Mouse (Mus musculus): ENCODE results near the gene Krcc1. TPM values are rescaled to one million over a fixed set of nuclear protein-coding genes. Genes with fewer than 3 reads are reported as not detected.
"Not testable (repeated sequence)": the region's sequence is repeated elsewhere in the genome, so short reads cannot be mapped to it uniquely, and the experiment has no call there.

Gene Krcc1
- polyA plus RNA-seq, 1 experiment from 2014 or later = 25.5 TPM

DNA sequence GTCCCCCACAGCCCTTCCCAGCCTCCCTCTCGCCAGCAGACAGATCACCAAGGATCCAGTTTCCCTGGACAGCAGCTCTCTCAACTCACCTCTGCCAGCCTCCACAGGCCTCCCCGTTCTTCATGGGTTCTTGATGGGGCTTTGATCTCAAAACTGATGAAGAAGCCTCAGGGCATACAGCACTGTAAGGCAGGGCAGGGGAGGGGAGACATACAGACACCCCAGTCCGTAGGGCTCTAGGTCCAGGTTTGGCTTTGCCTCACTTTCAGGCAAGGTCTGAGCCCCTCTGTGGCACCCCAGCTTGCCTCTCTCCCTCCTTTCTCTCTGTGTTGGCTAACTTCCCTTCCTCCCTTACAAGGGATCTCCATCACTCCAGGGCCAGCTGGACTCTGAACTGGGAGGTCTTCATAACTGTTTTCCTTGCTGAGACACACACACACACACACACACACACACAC lies 50.4 kb downstream of the Krcc1 start, which contains the start of gene Smyd1:
Smyd1 (minus strand) TSS at position 408 of the 458 bp plus-strand sequence.
- Histone ChIP-seq H3K4me1 (replicated peaks) (no peaks in the 10 kb centered on the region), H3K4me3 (no peak within 1 kb of the TSS), H3K9ac (no peak within 1 kb of the TSS), H3K4me2 (no peak within 1 kb of the TSS), H3K27ac (no peak within 1 kb of the TSS), H3K36me3 (no peaks in the 10 kb centered on the region), H3K27me3 (no peaks in the 10 kb centered on the region), H3K9me3 (no peaks in the 10 kb centered on the region)
- ATAC-seq (ENCODE audit: low FRiP score) = no peak
- 89% methylated on average over 3 of the region's 3 CpGs for WGBS

GRCm38 (mm10) chr6:71322491-71322921 lies 51.0 kb downstream of the Krcc1 start, which contains the start of gene Cd8b1:
Gene Cd8b1 (plus strand): TSS chr6:71322788.
- H3K36me3 ChIP-seq = no peaks in the 10 kb centered on the region
- ATAC-seq (ENCODE audit: low FRiP score) = no peak
- 90% methylated on average over 7 of the region's 7 CpGs for WGBS
- H3K27ac ChIP-seq = no peak within 1 kb of the TSS
- H3K9me3 ChIP-seq = no peaks in the 10 kb centered on the region
- H3K4me1 ChIP-seq (replicated peaks) = no peaks in the 10 kb centered on the region
- H3K9ac ChIP-seq = no peak within 1 kb of the TSS
- H3K4me2 ChIP-seq = no peak within 1 kb of the TSS
- H3K27me3 ChIP-seq = no peaks in the 10 kb centered on the region
- no peak within 1 kb of the TSS for H3K4me3 ChIP-seq

DNA sequence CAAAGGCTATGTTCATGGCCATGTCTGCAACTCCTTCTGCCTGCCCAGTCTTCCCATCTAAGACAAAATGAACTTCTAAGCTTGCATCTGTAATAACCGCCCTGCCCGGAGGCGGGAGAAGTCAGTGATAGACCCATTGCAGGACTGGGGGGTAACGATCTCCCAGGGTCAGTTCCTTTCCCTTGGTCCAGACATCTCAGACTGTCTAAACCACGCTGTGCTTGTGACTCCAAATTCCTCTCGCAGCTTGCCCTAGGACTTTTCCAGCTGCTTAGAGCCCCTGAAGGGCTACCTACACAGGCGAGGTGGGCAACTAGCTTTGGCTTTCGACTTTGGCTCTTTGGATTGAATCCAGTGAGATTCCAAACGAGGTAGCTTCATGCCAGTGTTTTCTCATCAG lies 53.3 kb downstream of the Krcc1 start:
- 94% methylated on average over 9 of the region's 9 CpGs for WGBS
- H3K4me1 ChIP-seq (replicated peaks) = no peaks in the 10 kb centered on the region
- H3K4me2 ChIP-seq = no peak overlapping the region
- H3K27ac ChIP-seq = no peak overlapping the region
- H3K9ac ChIP-seq = no peak overlapping the region
- H3K4me3 ChIP-seq = no peak overlapping the region
- H3K27me3 ChIP-seq = no peaks in the 10 kb centered on the region
- no peaks in the 10 kb centered on the region for H3K9me3 ChIP-seq
- ATAC-seq (ENCODE audit: low FRiP score) = no peak
- no peaks in the 10 kb centered on the region for H3K36me3 ChIP-seq

GRCm38 (mm10) chr6:71329881-71330280 lies 58.4 kb downstream of the Krcc1 start:
- Histone ChIP-seq H3K4me2 (no peak overlapping the region), H3K9me3 (no peaks in the 10 kb centered on the region), H3K36me3 (no peaks in the 10 kb centered on the region), H3K27ac (no peak overlapping the region), H3K4me3 (no peak overlapping the region), H3K9ac (no peak overlapping the region), H3K4me1 (replicated peaks) (no peaks in the 10 kb centered on the region), H3K27me3 (no peaks in the 10 kb centered on the region)
- no peak for ATAC-seq (ENCODE audit: low FRiP score)
- WGBS = 90% methylated on average over 6 of the region's 6 CpGs

GRCm38 (mm10) chr6:71330486-71330885 lies 59.0 kb downstream of the Krcc1 start:
- Histone ChIP-seq H3K9me3 (no peaks in the 10 kb centered on the region), H3K36me3 (no peaks in the 10 kb centered on the region), H3K27ac (no peak overlapping the region), H3K4me3 (no peak overlapping the region), H3K27me3 (no peaks in the 10 kb centered on the region), H3K4me1 (replicated peaks) (no peaks in the 10 kb centered on the region), H3K9ac (no peak overlapping the region), H3K4me2 (no peak overlapping the region)
- ATAC-seq (ENCODE audit: low FRiP score) = no peak
- WGBS = 90% methylated on average over 7 of the region's 7 CpGs

DNA sequence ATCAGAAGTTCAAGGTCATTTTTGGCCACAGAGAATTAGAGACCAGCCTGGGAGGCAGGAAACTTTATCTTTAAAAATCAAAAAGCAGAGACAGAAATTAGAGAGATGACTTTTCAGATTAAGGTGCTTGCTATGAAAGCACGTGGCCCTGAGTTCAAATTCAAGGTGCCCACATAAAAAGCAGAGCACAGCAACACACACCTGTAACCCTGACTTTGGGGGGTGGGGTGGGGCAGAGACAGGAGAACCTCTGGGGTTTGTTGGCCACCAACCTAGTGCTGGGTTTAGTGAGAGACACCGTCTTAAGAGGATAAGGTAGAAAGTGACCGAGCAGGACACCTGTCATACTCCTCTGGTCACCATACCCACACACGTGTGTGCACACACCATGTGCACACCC lies 60.0 kb downstream of the Krcc1 start:
- H3K4me2 ChIP-seq; ATAC-seq (ENCODE audit: low FRiP score); H3K4me1 ChIP-seq (replicated peaks); H3K9me3 ChIP-seq; H3K27ac ChIP-seq; H3K36me3 ChIP-seq; H3K4me3 ChIP-seq; H3K9ac ChIP-seq; H3K27me3 ChIP-seq: not testable (repeated sequence)
- 88% methylated on average over 2 of the region's 4 CpGs for WGBS

DNA sequence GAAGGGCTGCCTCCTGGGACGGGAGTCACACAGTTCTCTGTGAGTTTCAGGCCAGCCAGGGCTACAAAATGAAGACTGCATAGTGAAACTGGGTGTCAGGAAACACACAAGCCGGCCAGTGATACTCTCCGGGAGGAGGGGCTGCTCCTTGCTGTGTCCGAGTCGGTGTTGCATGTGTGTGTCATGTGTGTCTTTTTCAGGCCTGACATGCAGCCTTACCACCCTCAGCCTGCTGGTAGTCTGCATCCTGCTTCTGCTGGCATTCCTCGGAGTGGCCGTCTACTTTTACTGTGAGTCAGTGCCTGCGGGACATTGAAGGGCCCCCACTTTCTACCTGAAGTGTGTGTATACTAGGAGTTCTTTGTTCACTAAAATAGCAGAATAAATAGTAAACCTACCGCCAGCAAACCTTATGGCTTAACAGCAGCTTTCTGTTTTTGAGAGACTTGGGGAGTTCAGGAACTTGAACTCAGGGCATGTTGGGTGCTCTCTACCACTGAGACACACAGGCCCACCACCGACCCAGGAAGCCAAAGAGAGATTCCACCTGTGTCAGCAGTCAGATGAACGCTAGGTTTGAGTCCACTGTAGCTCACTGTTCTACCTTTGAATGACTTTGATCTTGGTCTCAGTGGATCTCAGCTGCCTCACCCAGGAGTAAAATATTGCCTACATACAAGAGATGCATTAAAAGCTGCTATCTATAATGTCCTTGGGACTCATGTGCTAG lies 60.9 kb downstream of the Krcc1 start:
- H3K4me1 ChIP-seq (replicated peaks) = no peaks in the 10 kb centered on the region
- ATAC-seq (ENCODE audit: low FRiP score) = no peak
- no peaks in the 10 kb centered on the region for H3K36me3 ChIP-seq
- no peak overlapping the region for H3K4me2 ChIP-seq
- H3K4me3 ChIP-seq = no peak overlapping the region
- 87% methylated on average over 11 of the region's 11 CpGs for WGBS
- H3K27me3 ChIP-seq = no peaks in the 10 kb centered on the region
- H3K9ac ChIP-seq = no peak overlapping the region
- H3K9me3 ChIP-seq = no peaks in the 10 kb centered on the region
- no peak overlapping the region for H3K27ac ChIP-seq

DNA sequence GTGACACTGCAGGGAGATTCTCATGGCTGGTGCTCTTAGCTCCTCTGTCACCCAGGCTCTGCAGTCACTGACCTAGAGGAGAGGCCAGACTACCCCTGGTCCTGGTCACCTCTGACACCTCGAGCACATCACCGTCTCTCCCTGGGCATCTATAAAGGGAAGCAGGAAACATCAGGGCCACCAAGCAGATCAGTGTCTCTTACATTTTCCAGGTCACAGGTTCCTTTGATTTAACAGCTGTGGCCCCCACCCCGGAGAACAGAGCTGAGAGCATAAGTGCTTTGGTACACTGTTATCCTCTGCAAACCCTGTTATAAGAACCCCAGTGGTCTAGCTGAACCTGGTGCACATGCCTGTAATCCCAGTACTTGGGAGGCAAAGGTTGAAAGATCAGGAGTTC lies 61.6 kb downstream of the Krcc1 start:
- Histone ChIP-seq H3K4me1 (replicated peaks) (no peaks in the 10 kb centered on the region), H3K9ac (no peak overlapping the region), H3K9me3 (no peaks in the 10 kb centered on the region), H3K4me2 (no peak overlapping the region), H3K27ac (no peak overlapping the region), H3K36me3 (no peaks in the 10 kb centered on the region), H3K27me3 (no peaks in the 10 kb centered on the region), H3K4me3 (no peak overlapping the region)
- 62% methylated on average over 3 of the region's 3 CpGs for WGBS
- ATAC-seq (ENCODE audit: low FRiP score) = no peak

DNA sequence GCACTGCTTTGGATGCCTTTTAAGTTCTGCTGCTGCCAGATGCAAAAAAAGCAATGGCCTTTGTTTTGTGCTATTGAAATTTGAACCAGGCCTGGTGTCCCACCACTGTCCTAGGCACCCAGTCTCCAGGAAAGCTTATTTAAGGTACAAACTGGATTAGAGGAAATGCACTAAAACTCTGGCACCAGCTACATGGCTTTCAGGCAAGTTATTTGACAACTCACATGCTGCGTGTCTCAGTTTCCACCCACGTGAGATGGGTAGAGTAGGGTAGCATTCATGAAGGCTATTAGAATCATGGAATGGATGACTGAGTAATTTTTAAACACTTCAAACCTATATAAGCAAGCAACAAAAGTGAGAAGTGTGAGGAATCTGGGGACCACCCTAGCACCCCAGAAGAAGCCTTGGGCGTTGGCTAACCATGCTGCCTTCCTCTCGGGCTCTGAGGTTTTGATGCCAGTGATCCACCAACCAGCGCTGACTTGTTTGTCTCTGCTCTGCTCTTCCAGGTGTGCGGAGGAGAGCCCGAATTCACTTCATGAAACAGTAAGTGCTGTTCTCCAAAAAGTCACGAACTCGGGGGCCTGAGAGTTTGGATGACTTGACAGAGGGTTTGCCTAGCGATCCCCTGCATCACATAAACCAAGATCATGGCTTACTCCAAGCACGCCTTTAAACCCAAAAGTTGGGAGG lies 62.2 kb downstream of the Krcc1 start:
- no peaks in the 10 kb centered on the region for H3K9me3 ChIP-seq
- H3K9ac ChIP-seq = no peak overlapping the region
- H3K4me2 ChIP-seq = no peak overlapping the region
- no peak overlapping the region for H3K27ac ChIP-seq
- H3K36me3 ChIP-seq = no peaks in the 10 kb centered on the region
- WGBS = 95% methylated on average over 11 of the region's 11 CpGs
- no peak overlapping the region for H3K4me3 ChIP-seq
- H3K27me3 ChIP-seq = no peaks in the 10 kb centered on the region
- H3K4me1 ChIP-seq (replicated peaks) = no peaks in the 10 kb centered on the region
- no peak for ATAC-seq (ENCODE audit: low FRiP score)

Small RNA genes within 50 kb of the gene (microRNA-seq; reads per million reads assigned to microRNA genes)
- 20.0 reads per million, percentile 30 among the genes with 10 or more reads in this experiment for gene Mir8112

Other genes starting within 250 kb of the Krcc1 start
- 4.2 and 4.6 TPM in 2 replicates for gene Thnsl2, start 127.2 kb upstream of the Krcc1 start, polyA plus RNA-seq (2015; fragmentation: Nextera tagmentation; extraction: Ambion mirVana)
- not detected in 2 replicates for gene Fabp1, start 71.8 kb upstream of the Krcc1 start, polyA plus RNA-seq (2015; fragmentation: Nextera tagmentation; extraction: Ambion mirVana)
- 0.35 and 0.43 TPM in 2 replicates for gene Smyd1, start 50.6 kb downstream of the Krcc1 start, polyA plus RNA-seq (2015; fragmentation: Nextera tagmentation; extraction: Ambion mirVana)
- 0.10 TPM in 1 of 2 replicates, not detected in the other for gene Cd8b1, start 51.1 kb downstream of the Krcc1 start, polyA plus RNA-seq (2015; fragmentation: Nextera tagmentation; extraction: Ambion mirVana)
- not detected in 2 replicates for gene Cd8a, start 101.8 kb downstream of the Krcc1 start, polyA plus RNA-seq (2015; fragmentation: Nextera tagmentation; extraction: Ambion mirVana)
- gene Rmnd5a, start 169.0 kb downstream of the Krcc1 start, polyA plus RNA-seq (2015; fragmentation: Nextera tagmentation; extraction: Ambion mirVana) = 7.8 and 9.0 TPM in 2 replicates
- gene Rnf103, start 222.2 kb downstream of the Krcc1 start, polyA plus RNA-seq (2015; fragmentation: Nextera tagmentation; extraction: Ambion mirVana) = 23.1 and 23.8 TPM in 2 replicates

Measured in hindbrain, embryonic 13.5 days (tissue).